Mouse (Mus musculus) CD4-positive, CD25-positive, alpha-beta regulatory T cell, adult 2 months (primary cell): Measurements from ENCODE around the gene Tk1.
A peak's percentile ranks its signal among the peaks of the same experiment; 100 is the strongest.

ENCODE experiments used
- DNase-seq: peaks from one replicate; pipeline ENCODE4 v3.0.0-alpha.2; 2012; ENCODE audit warnings: low read depth, low spot score

Tk1 gene

GRCm38 (mm10) chr11:117825333-117826101, at the start of gene Tk1, which contains the start of gene Afmid:
Tk1 (minus strand) TSS chr11:117826092.
Afmid (plus strand) TSS chr11:117825924.
- DNase-seq: peak; percentile 81

- DNase-seq: no peak
Measured at GRCm38 (mm10) chr11:117875681-117876080, 49.8 kb upstream of the Tk1 start.

- DNase-seq: peak; percentile 65
Measured at GRCm38 (mm10) chr11:117874419-117874818, 48.5 kb upstream of the Tk1 start.

- DNase-seq: peak; percentile 57
Measured at GRCm38 (mm10) chr11:117872861-117873608, 47.1 kb upstream of the Tk1 start, which contains the start of gene Tha1. Tha1 (minus strand) TSS chr11:117873481.

GRCm38 (mm10) chr11:117871911-117872584, 46.2 kb upstream of the Tk1 start:
- DNase-seq: peak; percentile 85

GRCm38 (mm10) chr11:117871376-117871775, 45.5 kb upstream of the Tk1 start:
- DNase-seq: no peak

- DNase-seq: peak; percentile 92
Measured at GRCm38 (mm10) chr11:117870688-117871365, 44.9 kb upstream of the Tk1 start.

- no peak for DNase-seq
Measured at GRCm38 (mm10) chr11:117865988-117866387, 40.1 kb upstream of the Tk1 start.

GRCm38 (mm10) chr11:117864805-117865204, 38.9 kb upstream of the Tk1 start:
- DNase-seq: no peak

- no peak for DNase-seq
Measured at GRCm38 (mm10) chr11:117863174-117863856, 37.4 kb upstream of the Tk1 start.

- DNase-seq: peak; percentile 51
Measured at GRCm38 (mm10) chr11:117860601-117861000, 34.7 kb upstream of the Tk1 start, which contains the start of gene Tmem235. Tmem235 (plus strand) TSS chr11:117860752.

- DNase-seq: no peak
Measured at GRCm38 (mm10) chr11:117858392-117858791, 32.5 kb upstream of the Tk1 start.

- no peak for DNase-seq
Measured at GRCm38 (mm10) chr11:117857462-117857861, 31.6 kb upstream of the Tk1 start.

GRCm38 (mm10) chr11:117855975-117856374, 30.1 kb upstream of the Tk1 start:
- no peak for DNase-seq

- no peak for DNase-seq
Measured at GRCm38 (mm10) chr11:117855360-117855759, 29.5 kb upstream of the Tk1 start.

GRCm38 (mm10) chr11:117854241-117854640, 28.3 kb upstream of the Tk1 start:
- no peak for DNase-seq

GRCm38 (mm10) chr11:117852875-117853274, 27.0 kb upstream of the Tk1 start:
- no peak for DNase-seq

GRCm38 (mm10) chr11:117848985-117849671, 23.2 kb upstream of the Tk1 start, which contains the start of gene Birc5:
Birc5 (plus strand) TSS chr11:117849251.
- peak; percentile 99 for DNase-seq

GRCm38 (mm10) chr11:117848271-117848984, 22.5 kb upstream of the Tk1 start:
- peak; percentile 79 for DNase-seq
